Mouse (Mus musculus) cortical plate, adult 2 months (tissue): ENCODE measurements around the gene Ctss.

Experiments
- CTCF ChIP-seq: fragments of 200-500 bp; IDR thresholded peaks from 2 replicates; pipeline ENCODE4 v1.5.1; 2011; ENCODE audit warnings: mild to moderate bottlenecking, control low read depth, low read length; ENCODE audit not compliant: insufficient read depth; ENCODE audit errors: extremely low read depth
- POLR2A ChIP-seq: fragments of 200-500 bp; IDR thresholded peaks from 2 replicates; pipeline ENCODE4 v1.6.1; 2011; ENCODE audit warnings: mild to moderate bottlenecking, low read length, control low read depth; ENCODE audit not compliant: insufficient read depth; ENCODE audit errors: extremely low read depth

GRCm38 (mm10) chr3:95529814-95530213 is 3.2 kb downstream of the Ctss start:
- TF ChIP-seq CTCF (no peak), POLR2A (no peak)
